Mouse (Mus musculus) kidney, postnatal 10 days (tissue): Measurements from ENCODE around the gene Rxfp4.
"Not testable (repeated sequence)": the region's sequence is repeated elsewhere in the genome, so short reads cannot be mapped to it uniquely, and the experiment has no call there.

ENCODE experiments used
- DNase-seq: peaks from one replicate; pipeline ENCODE4 v3.0.0; 2021; ENCODE audit warnings: mixed read lengths

Gene Rxfp4

DNA sequence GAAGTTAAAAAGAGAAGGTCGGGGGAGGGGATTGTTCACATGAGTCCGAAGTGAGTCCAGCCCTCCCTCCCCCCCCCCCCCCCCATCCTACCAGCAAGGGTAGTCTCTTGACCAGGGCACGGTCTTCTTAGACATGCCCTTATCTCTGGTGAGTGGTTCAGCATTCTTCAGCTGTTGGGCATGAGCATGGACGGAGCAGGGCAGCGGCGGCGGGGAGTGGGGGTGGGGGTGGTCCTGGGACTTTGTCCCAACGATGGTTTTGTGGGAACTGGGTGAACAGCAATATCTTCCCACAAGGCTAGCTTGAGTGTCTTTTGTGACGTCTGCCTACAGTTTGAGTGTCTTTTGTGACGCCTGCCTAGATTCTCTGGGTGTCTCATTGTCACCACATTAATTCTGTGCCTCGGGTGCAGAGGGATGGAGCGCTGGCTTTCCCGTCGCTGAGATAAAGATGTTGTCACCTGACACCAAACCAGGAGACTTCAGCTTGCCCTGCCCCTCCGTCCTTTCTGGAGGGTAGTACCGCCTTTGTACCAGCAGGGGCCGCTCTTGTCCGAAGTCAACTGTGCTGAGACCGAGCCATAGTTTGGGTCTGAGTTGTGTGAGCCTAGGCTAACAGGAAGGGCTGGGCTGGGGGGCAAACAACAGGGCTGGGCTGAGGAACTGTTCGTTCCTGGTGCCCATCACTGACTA is 45.7 kb downstream of the Rxfp4 start:
- DNase-seq, result peak; percentile 91

DNA sequence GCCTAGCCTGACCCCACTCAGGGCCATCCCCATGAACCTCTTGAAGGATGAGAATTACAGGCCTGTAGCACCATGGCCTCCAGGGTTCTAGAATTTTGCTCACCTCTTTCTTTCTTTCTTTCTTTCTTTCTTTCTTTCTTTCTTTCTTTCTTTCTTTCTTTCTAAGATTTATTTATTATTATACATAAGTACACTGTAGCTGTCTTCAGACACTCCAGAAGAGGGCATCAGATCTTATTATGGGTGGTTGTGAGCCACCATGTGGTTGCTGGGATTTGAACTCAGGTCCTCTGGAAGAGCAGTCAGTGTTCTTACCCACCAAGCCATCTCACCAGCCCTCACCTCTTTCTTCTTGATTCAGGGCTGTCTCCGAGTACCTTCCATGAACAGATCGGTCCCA is 47.3 kb downstream of the Rxfp4 start, which contains the start of gene Arhgef2:
TSS of gene Arhgef2 (plus strand) at position 301 of the 400 bp plus-strand sequence.
- DNase-seq, result not testable (repeated sequence)

DNA sequence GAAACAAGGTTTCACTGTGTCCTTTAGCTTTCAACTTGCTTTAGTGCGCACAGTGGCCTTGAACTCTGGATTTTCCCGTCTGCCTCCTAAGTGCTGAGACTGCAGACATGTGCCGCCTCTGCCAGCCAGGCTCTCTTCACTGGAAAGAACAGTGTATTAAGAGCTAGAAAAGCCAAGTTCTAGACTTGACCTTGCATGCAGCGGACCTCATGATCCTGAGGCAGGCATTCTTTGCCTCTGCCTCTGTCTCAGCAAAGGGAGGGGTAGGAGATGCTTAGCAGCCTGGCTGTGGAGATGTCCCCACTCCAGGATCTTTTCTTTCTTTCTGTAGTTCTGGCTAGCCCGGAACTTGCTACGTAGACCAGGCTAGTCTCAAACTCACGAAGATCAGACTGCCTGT is 48.1 kb downstream of the Rxfp4 start:
- no peak for DNase-seq

DNA sequence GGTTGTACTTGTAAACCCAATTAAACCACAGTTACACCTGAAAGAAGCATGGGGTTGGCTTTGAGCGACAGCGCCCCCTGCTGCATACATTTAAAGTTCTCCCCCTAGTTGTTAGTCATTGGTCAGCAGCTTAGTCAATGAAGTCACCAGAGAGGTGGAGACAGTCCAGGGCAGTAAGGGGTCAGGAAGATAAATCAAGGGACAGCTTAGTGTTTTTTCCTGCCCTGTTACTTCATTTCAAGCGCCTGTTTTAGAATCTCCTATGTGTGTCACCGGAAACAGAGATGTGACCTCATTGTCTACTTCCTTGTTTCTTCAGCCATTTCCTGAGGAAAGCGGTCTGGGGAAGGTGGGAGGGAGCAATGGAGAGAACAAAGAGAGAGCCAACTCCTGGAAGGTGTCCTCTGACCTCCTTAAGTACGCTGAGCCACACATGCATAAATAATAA is 49.2 kb downstream of the Rxfp4 start:
- DNase-seq, result peak; percentile 88

DNA sequence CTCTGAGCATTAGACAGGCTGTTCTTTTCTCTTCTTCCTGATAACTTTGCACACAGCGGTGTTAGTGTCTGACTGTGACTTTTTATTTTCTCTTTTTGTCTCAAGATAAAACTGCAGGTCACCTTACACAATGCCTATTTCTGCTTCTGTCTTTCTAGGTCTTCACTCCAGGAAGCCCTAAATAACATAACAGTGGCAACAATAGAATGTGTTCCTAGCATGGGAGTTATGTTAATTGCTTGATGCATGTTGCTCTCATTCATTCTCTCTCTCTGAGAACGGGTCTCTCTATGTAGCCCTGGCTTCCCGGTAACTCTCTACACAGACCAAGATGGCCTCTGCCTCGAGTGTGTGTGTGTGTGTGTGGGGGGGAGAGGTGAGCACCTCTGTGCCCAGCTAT is 50.5 kb downstream of the Rxfp4 start:
- DNase-seq, result no peak
